27 mouse cellular contexts compared by ENCODE assay signal in genomic region chr7:139479626-139480025, GRCm38 (mm10).
DNase-seq lines count a peak whose midpoint lies in the region; TF ChIP-seq lines count a peak whose summit lies in the region.
"Had no signal": no experiment of that assay in that cellular context is flagged by ENCODE, and none has a peak within 500 bp of the region (broad histone marks: within the 10 kb centered on the region; RNA-seq: fewer than 3 reads in every experiment).

No protein-coding gene starts in this region.

- intact Hi-C loops in left cerebral cortex, adult 2 months (cut with DNase I): no loop called here
- intact Hi-C loops in left cerebral cortex, postnatal 10 days (cut with DNase I): no loop called here

- no peak overlapping the region for H3K4me3 ChIP-seq in left cerebral cortex, adult 2 months
- H3K4me3 ChIP-seq: embryonic facial prominence, embryonic 10.5 days; embryonic facial prominence, embryonic 13.5 days; erythroblast, embryonic 14.5 days; forebrain, embryonic 12.5 days; gastrocnemius, adult 2 months; heart, embryonic 12.5 days; heart, embryonic 15.5 days; hindbrain, embryonic 10.5 days; hindbrain, embryonic 13.5 days had no signal

- TF ChIP-seq CTCF in left cerebral cortex, adult 2 months (IDR thresholded peaks at IDR 0.05): no peak

- peak; percentile 44 for DNase-seq in layer of hippocampus, adult 11-12 months (ENCODE audit: low spot score)
- DNase-seq in layer of hippocampus, postnatal 14 days (ENCODE audit: low spot score in 2 of 2): no peak
- DNase-seq in left cerebral cortex, adult 2 months (ENCODE audit: extremely low spot score in 1 of 2, low spot score in 2 of 2): no peak
- DNase-seq in left cerebral cortex, postnatal 10 days (ENCODE audit: extremely low spot score in 1 of 2, low spot score in 2 of 2): no peak
- DNase-seq in right cerebral cortex, adult 18-20 months: peak; percentile 35
- no peak for DNase-seq in right cerebral cortex, adult 2 months (ENCODE audit: low spot score in 2 of 2)
- peak; percentile 66 for DNase-seq in telencephalon, adult 2 months (ENCODE audit: low read depth, low spot score)
- no peak for DNase-seq in kidney, postnatal 25 days
- DNase-seq: adrenal gland, adult 2 months; adrenal gland, postnatal 14 days; cerebellum, adult 11-12 months; cerebellum, adult 9-11 months; cerebellum, postnatal 25 days; embryo, embryonic 11 days; gastrocnemius, adult 2 months; gastrocnemius, postnatal 25 days; heart, adult 18-20 months; heart, postnatal 10 days; heart, postnatal 36 days had no signal

- H3K27ac ChIP-seq in left cerebral cortex, adult 2 months: peak overlapping the region; percentile 62; the same call in 1 of the 2 replicates
- H3K27ac ChIP-seq: embryonic facial prominence, embryonic 10.5 days; embryonic facial prominence, embryonic 13.5 days; forebrain, embryonic 12.5 days; gastrocnemius, adult 2 months; heart, embryonic 15.5 days; hindbrain, embryonic 10.5 days; hindbrain, embryonic 13.5 days had no signal

Comparison
In these comparisons a context has a peak if more than half of its experiments do, and no peak if none do; other contexts are left out.
1. DNase-seq: peak in layer of hippocampus, adult 11-12 months (single experiment), right cerebral cortex, adult 18-20 months (single experiment) and telencephalon, adult 2 months (single experiment); none in layer of hippocampus, postnatal 14 days (0 of 2), left cerebral cortex, adult 2 months (0 of 2), left cerebral cortex, postnatal 10 days (0 of 2), right cerebral cortex, adult 2 months (0 of 2) and kidney, postnatal 25 days (0 of 2).